Mouse (Mus musculus) lung, postnatal 10 days (tissue): ENCODE measurements around the gene Doxl2.
A peak's percentile ranks its signal among the peaks of the same experiment; 100 is the strongest.

Experiments used
- DNase-seq: peaks from one replicate; pipeline ENCODE4 v3.0.0; 2021

Gene Doxl2

GRCm38 (mm10) chr6:49011191-49011590 lies 36.4 kb downstream of the Doxl2 start:
- DNase-seq, result no peak

- no peak for DNase-seq
These were observed 38.3 kb downstream of the Doxl2 start for GRCm38 (mm10) chr6:49013023-49013422.

DNA sequence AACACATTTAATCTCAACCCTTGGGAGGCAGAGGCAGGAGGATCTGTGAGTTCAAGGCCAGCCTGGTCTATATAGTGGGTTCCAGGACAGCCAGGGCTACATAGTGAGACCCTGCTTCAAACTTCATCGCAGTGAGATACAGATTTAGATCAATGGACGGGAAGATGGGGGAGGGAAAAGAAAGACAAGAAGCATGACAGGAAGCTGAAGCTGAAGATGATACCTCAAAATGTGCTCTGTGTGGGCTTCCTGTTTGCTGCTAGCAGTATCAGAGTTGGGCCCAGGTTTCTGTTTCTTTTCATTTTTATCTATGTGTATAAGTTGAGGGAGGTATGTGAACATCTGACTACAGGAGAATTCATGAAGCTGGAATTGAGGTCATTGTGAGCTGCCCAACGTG lies 38.7 kb downstream of the Doxl2 start:
- DNase-seq, result no peak

- no peak for DNase-seq
These were observed 42.4 kb downstream of the Doxl2 start for GRCm38 (mm10) chr6:49017150-49017549.

DNA sequence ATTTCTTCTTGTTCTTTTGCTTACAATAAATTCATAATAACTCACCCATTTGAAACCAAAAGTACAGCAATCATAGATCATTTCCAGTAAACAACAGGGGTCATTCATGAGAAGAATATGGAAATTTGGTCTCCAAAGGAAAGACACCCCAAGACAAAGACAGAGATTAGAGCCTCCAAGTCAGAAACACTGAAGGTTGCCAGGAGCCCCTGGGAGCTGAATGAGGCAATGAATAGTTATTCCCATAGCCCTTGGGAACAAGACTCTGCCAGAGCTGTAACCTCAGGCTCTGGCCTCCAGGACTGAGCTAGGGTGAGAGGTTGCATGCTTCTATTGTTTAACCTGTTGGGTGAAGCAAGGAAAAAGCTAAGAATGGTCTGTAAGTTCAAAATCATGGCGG lies 44.6 kb downstream of the Doxl2 start:
- DNase-seq, result no peak

DNA sequence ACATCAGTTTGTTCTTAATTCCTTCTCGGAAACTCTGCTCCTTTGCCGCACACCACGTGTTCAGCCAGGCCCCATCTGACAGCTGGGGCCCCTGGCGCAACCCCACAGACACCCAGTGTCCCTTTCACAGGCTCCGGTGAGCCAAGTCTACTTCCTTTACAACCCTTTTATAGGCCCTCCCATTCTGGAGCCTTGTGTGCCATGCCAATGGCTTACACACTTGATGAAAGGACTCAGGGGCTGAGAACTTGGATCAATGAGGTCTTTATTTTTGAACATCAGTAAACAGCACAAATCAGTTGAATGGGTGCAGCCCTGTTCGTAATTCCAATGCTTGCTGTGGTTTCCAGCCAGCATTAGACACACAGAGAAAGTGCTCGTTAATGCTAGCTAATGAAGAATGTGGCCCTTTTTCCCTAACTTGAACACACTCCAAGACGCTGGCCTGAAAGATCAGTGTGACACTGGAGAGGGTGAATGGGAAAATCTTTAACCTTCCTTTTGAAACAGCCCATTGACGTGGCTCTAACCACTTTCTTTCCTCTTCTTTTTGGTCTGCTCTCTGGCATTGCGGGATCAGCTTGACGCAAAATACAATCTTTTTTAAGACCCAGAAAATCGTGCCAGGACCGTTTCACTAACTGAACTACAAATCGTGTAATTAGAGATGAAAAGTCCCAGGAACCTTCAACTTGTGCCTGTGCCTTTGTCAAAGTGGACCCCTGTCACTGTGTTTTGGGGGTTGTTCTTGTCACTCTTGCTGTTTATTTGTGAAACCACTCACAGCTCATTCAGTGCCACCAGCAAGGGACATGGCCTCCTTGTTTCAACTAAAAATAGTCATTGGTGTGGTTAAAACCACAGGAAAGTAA lies 46.6 kb downstream of the Doxl2 start:
- no peak for DNase-seq

DNA sequence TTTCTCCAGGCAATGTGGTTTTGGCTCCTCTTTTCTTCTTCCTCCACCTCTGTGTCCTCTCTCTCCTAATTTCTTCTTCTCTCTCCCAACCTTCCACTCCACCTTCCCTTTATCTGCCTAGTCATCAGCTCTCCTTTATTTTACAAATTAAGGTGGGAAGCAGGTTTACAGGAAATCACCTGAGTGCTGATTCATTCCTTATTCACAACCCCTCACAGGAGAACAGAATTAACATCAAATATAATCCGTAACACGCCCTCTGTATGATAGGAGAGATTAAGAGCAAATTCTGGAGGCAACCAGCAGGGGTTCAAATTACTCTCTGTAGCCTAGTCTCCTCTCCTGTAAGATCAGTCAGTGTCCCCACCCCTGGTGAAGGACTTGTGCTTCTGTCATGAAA lies 47.6 kb downstream of the Doxl2 start:
- no peak for DNase-seq

- no peak for DNase-seq
These were observed 48.6 kb downstream of the Doxl2 start for GRCm38 (mm10) chr6:49023315-49023714.

GRCm38 (mm10) chr6:49025290-49025689 lies 50.5 kb downstream of the Doxl2 start:
- DNase-seq, result peak; percentile 15

GRCm38 (mm10) chr6:49026496-49026895 lies 51.7 kb downstream of the Doxl2 start:
- DNase-seq, result no peak

GRCm38 (mm10) chr6:49028019-49028418 lies 53.3 kb downstream of the Doxl2 start:
- no peak for DNase-seq
